Mouse (Mus musculus): Measurements from ENCODE around the gene Fbxl17. TPM values are rescaled to one million over a fixed set of nuclear protein-coding genes. Genes with fewer than 3 reads are reported as not detected.

Gene Fbxl17
- polyA plus RNA-seq, 1 experiment = 9.3 TPM

DNA sequence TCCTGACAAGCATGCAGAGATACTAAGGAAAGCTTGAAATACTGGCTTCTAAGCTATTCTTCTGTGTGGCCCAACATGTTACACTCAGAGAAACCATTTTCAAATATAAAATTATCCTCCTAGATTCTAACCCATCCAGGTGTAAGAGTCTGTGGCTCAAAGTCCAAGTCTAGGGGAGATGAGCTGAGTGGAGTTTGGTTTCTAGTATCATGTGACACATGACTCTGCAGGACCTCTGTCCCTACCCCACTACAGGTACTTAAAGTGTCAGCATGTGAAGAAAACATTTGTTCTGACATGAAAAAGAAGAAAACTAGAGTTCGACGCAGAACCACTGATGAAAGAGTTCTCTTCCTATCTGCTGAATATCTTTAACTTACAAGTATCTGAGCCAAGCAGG lies 89.7 kb downstream of the Fbxl17 start:
- Histone ChIP-seq H3K27me3 (ENCODE audit: control insufficient read depth, insufficient read depth, insufficient read length) (no peaks in the 10 kb centered on the region), H3ac (ENCODE audit: control insufficient read depth, insufficient read length) (no peak overlapping the region), H3K4me2 (ENCODE audit: low read depth) (no peak overlapping the region), H3K4me3 (no peak overlapping the region), H3K36me3 (ENCODE audit: control insufficient read depth, insufficient read depth) (no peaks in the 10 kb centered on the region), H3K79me2 (ENCODE audit: control insufficient read depth, insufficient read depth) (no peaks in the 10 kb centered on the region)
- TF ChIP-seq CEBPB (IDR thresholded peaks at IDR 0.05; ENCODE audit: insufficient read depth, poor library complexity, severe bottlenecking) (no peak), REST (IDR thresholded peaks at IDR 0.05; ENCODE audit: insufficient read depth, insufficient read length) (no peak)

DNA sequence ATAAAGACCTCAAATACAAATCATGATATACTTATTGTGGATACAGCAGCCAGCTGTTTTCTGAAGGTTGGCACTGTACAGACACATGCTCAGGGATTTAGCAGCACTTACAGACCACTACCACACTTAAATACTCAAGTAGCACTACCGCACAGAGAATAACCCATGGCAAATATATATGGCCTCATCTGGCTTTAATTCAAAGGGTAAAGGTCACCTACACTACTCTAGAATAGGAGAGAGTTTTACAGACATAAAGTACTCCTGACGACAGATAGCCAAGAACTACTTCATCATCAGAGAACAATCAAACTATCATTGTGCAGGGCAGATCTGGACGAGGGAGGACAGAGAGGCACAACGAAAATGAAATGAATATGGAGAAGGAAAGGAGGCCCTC lies 93.9 kb downstream of the Fbxl17 start:
- H3K79me2 ChIP-seq (ENCODE audit: control insufficient read depth, insufficient read depth) = no peaks in the 10 kb centered on the region
- no peak overlapping the region for H3K4me3 ChIP-seq
- no peak for TF ChIP-seq TCF12 (IDR thresholded peaks at IDR 0.05; ENCODE audit: insufficient read depth, poor library complexity, severe bottlenecking)
- no peak for TF ChIP-seq REST (IDR thresholded peaks at IDR 0.05; ENCODE audit: insufficient read depth, insufficient read length)
- no peak for TF ChIP-seq MYOD1 (IDR thresholded peaks at IDR 0.05; ENCODE audit: control insufficient read depth in 1 of 3, insufficient read length in 2 of 3, low read depth in 2 of 3)
- no peak for TF ChIP-seq MAX (IDR thresholded peaks at IDR 0.05; ENCODE audit: low read depth)
- no peak for TF ChIP-seq POLR2AphosphoS2 (IDR thresholded peaks at IDR 0.05; ENCODE audit: insufficient read length, low read depth)
- TF ChIP-seq SRF (IDR thresholded peaks at IDR 0.05; ENCODE audit: control insufficient read depth, insufficient read length, low read depth) = no peak
- TF ChIP-seq USF1 (IDR thresholded peaks at IDR 0.05; ENCODE audit: low read depth) = no peak
- TF ChIP-seq MYOG (IDR thresholded peaks at IDR 0.05; ENCODE audit: control insufficient read depth in 1 of 3, insufficient read depth in 1 of 3, insufficient read length in 2 of 3, low read depth in 2 of 3) = no peak
- TF ChIP-seq POLR2A (IDR thresholded peaks at IDR 0.05; ENCODE audit: insufficient read length, low read depth) = no peak
- TF ChIP-seq CEBPB (IDR thresholded peaks at IDR 0.05; ENCODE audit: insufficient read depth, poor library complexity, severe bottlenecking) = no peak
- no peak for TF ChIP-seq TCF3 (IDR thresholded peaks at IDR 0.05; ENCODE audit: insufficient read length, low read depth)
- TF ChIP-seq E2F4 (IDR thresholded peaks at IDR 0.05; ENCODE audit: insufficient read depth) = no peak
- no peak overlapping the region for H3ac ChIP-seq (ENCODE audit: control insufficient read depth, insufficient read length)
- no peaks in the 10 kb centered on the region for H3K36me3 ChIP-seq (ENCODE audit: control insufficient read depth, insufficient read depth)
- H3K4me2 ChIP-seq (ENCODE audit: low read depth) = no peak overlapping the region
- H3K27me3 ChIP-seq (ENCODE audit: control insufficient read depth, insufficient read depth, insufficient read length) = no peaks in the 10 kb centered on the region

DNA sequence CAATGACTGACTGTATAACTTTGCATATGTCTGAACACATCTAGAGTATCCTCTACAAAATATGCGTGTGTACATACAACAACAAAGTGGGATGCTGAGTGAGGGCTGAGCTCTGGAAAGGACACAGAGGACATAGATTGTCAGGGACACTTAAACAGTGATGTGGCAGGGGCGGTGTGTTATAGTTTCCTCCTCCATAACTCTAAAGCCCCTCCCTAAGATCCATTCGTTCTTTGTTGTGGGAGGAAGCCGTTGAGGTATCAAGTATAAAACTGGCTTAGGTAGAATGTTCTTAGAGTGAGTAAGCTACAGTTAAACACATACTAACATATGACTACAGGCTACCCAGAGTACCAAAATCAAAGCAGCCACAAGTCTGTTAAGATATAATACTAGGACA lies 94.3 kb downstream of the Fbxl17 start:
- H3K27me3 ChIP-seq (ENCODE audit: control insufficient read depth, insufficient read depth, insufficient read length) = no peaks in the 10 kb centered on the region
- no peak overlapping the region for H3K4me2 ChIP-seq (ENCODE audit: low read depth)
- TF ChIP-seq CEBPB (IDR thresholded peaks at IDR 0.05; ENCODE audit: insufficient read depth, poor library complexity, severe bottlenecking) = no peak
- TF ChIP-seq MYOG (IDR thresholded peaks at IDR 0.05; ENCODE audit: control insufficient read depth in 1 of 3, insufficient read depth in 1 of 3, insufficient read length in 2 of 3, low read depth in 2 of 3) = no peak
- no peak for TF ChIP-seq USF1 (IDR thresholded peaks at IDR 0.05; ENCODE audit: low read depth)
- TF ChIP-seq MAX (IDR thresholded peaks at IDR 0.05; ENCODE audit: low read depth) = no peak
- no peak for TF ChIP-seq E2F4 (IDR thresholded peaks at IDR 0.05; ENCODE audit: insufficient read depth)
- no peak for TF ChIP-seq TCF3 (IDR thresholded peaks at IDR 0.05; ENCODE audit: insufficient read length, low read depth)
- no peak for TF ChIP-seq REST (IDR thresholded peaks at IDR 0.05; ENCODE audit: insufficient read depth, insufficient read length)
- TF ChIP-seq MYOD1 (IDR thresholded peaks at IDR 0.05; ENCODE audit: control insufficient read depth in 1 of 3, insufficient read length in 2 of 3, low read depth in 2 of 3) = no peak
- TF ChIP-seq POLR2A (IDR thresholded peaks at IDR 0.05; ENCODE audit: insufficient read length, low read depth) = no peak
- TF ChIP-seq TCF12 (IDR thresholded peaks at IDR 0.05; ENCODE audit: insufficient read depth, poor library complexity, severe bottlenecking) = no peak
- no peak for TF ChIP-seq SRF (IDR thresholded peaks at IDR 0.05; ENCODE audit: control insufficient read depth, insufficient read length, low read depth)
- no peak for TF ChIP-seq POLR2AphosphoS2 (IDR thresholded peaks at IDR 0.05; ENCODE audit: insufficient read length, low read depth)
- no peaks in the 10 kb centered on the region for H3K79me2 ChIP-seq (ENCODE audit: control insufficient read depth, insufficient read depth)
- no peak overlapping the region for H3K4me3 ChIP-seq
- no peak overlapping the region for H3ac ChIP-seq (ENCODE audit: control insufficient read depth, insufficient read length)
- no peaks in the 10 kb centered on the region for H3K36me3 ChIP-seq (ENCODE audit: control insufficient read depth, insufficient read depth)

DNA sequence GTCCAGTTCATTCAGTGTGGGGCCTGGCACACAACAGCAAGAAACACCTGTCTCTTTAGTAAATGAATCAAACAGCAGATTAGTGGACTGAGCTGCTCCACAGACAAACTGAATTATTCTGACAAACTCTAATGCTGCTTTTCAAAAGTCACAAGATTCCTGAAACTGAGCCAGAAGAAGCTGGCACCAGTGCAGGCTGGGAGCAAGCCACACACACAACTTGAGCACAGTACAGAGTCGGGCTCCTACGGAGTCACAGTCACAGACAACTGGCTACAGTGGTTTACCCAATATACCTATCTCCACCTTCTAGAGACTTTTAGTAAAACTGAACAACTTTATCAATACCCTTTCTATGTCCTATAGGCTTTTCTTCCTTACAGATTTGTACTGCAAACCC lies 94.8 kb downstream of the Fbxl17 start:
- H3K4me2 ChIP-seq (ENCODE audit: low read depth) = no peak overlapping the region
- no peak for TF ChIP-seq MYOD1 (IDR thresholded peaks at IDR 0.05; ENCODE audit: control insufficient read depth in 1 of 3, insufficient read length in 2 of 3, low read depth in 2 of 3)
- TF ChIP-seq SRF (IDR thresholded peaks at IDR 0.05; ENCODE audit: control insufficient read depth, insufficient read length, low read depth) = no peak
- no peak for TF ChIP-seq USF1 (IDR thresholded peaks at IDR 0.05; ENCODE audit: low read depth)
- TF ChIP-seq POLR2AphosphoS2 (IDR thresholded peaks at IDR 0.05; ENCODE audit: insufficient read length, low read depth) = no peak
- no peak for TF ChIP-seq E2F4 (IDR thresholded peaks at IDR 0.05; ENCODE audit: insufficient read depth)
- TF ChIP-seq TCF3 (IDR thresholded peaks at IDR 0.05; ENCODE audit: insufficient read length, low read depth) = no peak
- TF ChIP-seq MYOG (IDR thresholded peaks at IDR 0.05; ENCODE audit: control insufficient read depth in 1 of 3, insufficient read depth in 1 of 3, insufficient read length in 2 of 3, low read depth in 2 of 3) = no peak
- no peak for TF ChIP-seq MAX (IDR thresholded peaks at IDR 0.05; ENCODE audit: low read depth)
- no peak for TF ChIP-seq TCF12 (IDR thresholded peaks at IDR 0.05; ENCODE audit: insufficient read depth, poor library complexity, severe bottlenecking)
- no peak for TF ChIP-seq POLR2A (IDR thresholded peaks at IDR 0.05; ENCODE audit: insufficient read length, low read depth)
- no peak for TF ChIP-seq CEBPB (IDR thresholded peaks at IDR 0.05; ENCODE audit: insufficient read depth, poor library complexity, severe bottlenecking)
- TF ChIP-seq REST (IDR thresholded peaks at IDR 0.05; ENCODE audit: insufficient read depth, insufficient read length) = no peak
- no peak overlapping the region for H3ac ChIP-seq (ENCODE audit: control insufficient read depth, insufficient read length)
- no peak overlapping the region for H3K4me3 ChIP-seq
- no peaks in the 10 kb centered on the region for H3K79me2 ChIP-seq (ENCODE audit: control insufficient read depth, insufficient read depth)
- H3K27me3 ChIP-seq (ENCODE audit: control insufficient read depth, insufficient read depth, insufficient read length) = no peaks in the 10 kb centered on the region
- no peaks in the 10 kb centered on the region for H3K36me3 ChIP-seq (ENCODE audit: control insufficient read depth, insufficient read depth)

DNA sequence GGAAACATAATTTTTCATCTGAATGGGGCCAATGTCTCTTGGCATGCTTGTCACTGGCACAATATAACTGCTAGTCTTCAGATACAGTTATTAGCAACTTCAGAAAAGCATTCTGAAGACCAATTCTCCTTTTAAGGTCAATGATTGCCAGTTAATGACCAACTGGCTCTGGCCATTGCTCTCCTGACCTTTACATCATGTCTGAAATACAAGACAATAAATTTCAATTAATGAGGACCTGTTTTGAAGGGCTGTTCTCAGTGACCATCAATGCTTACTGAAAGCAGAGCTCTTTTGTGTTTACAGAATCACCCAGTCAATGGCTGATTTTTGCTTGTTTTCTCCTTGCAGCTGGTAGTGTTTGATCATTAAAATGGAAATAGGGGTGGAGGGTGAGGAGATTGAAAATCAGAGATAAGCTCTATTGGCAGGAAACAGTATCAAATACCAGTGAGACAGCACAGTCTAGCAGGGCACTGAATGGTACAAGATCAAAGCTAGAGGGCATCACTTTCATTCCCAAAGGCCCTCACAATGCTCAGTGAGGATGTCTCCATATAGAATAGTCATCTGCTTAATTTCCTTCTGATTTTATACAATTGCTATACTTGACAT lies 95.9 kb downstream of the Fbxl17 start:
- Histone ChIP-seq H3K36me3 (ENCODE audit: control insufficient read depth, insufficient read depth) (no peaks in the 10 kb centered on the region), H3K27me3 (ENCODE audit: control insufficient read depth, insufficient read depth, insufficient read length) (no peaks in the 10 kb centered on the region), H3K79me2 (ENCODE audit: control insufficient read depth, insufficient read depth) (no peaks in the 10 kb centered on the region), H3ac (ENCODE audit: control insufficient read depth, insufficient read length) (no peak overlapping the region), H3K4me2 (ENCODE audit: low read depth) (no peak overlapping the region), H3K4me3 (no peak overlapping the region)
- TF ChIP-seq CEBPB (IDR thresholded peaks at IDR 0.05; ENCODE audit: insufficient read depth, poor library complexity, severe bottlenecking) = no peak
- no peak for TF ChIP-seq REST (IDR thresholded peaks at IDR 0.05; ENCODE audit: insufficient read depth, insufficient read length)
- no peak for TF ChIP-seq POLR2AphosphoS2 (IDR thresholded peaks at IDR 0.05; ENCODE audit: insufficient read length, low read depth)
- no peak for TF ChIP-seq TCF12 (IDR thresholded peaks at IDR 0.05; ENCODE audit: insufficient read depth, poor library complexity, severe bottlenecking)
- no peak for TF ChIP-seq MAX (IDR thresholded peaks at IDR 0.05; ENCODE audit: low read depth)
- no peak for TF ChIP-seq MYOD1 (IDR thresholded peaks at IDR 0.05; ENCODE audit: control insufficient read depth in 1 of 3, insufficient read length in 2 of 3, low read depth in 2 of 3)
- TF ChIP-seq TCF3 (IDR thresholded peaks at IDR 0.05; ENCODE audit: insufficient read length, low read depth) = no peak
- TF ChIP-seq E2F4 (IDR thresholded peaks at IDR 0.05; ENCODE audit: insufficient read depth) = no peak
- no peak for TF ChIP-seq POLR2A (IDR thresholded peaks at IDR 0.05; ENCODE audit: insufficient read length, low read depth)
- TF ChIP-seq USF1 (IDR thresholded peaks at IDR 0.05; ENCODE audit: low read depth) = no peak
- no peak for TF ChIP-seq MYOG (IDR thresholded peaks at IDR 0.05; ENCODE audit: control insufficient read depth in 1 of 3, insufficient read depth in 1 of 3, insufficient read length in 2 of 3, low read depth in 2 of 3)
- TF ChIP-seq SRF (IDR thresholded peaks at IDR 0.05; ENCODE audit: control insufficient read depth, insufficient read length, low read depth) = no peak

Measured in myocyte (in vitro differentiated cells).